ENCODE assay signal across 24 mouse cellular contexts in the genomic region with DNA sequence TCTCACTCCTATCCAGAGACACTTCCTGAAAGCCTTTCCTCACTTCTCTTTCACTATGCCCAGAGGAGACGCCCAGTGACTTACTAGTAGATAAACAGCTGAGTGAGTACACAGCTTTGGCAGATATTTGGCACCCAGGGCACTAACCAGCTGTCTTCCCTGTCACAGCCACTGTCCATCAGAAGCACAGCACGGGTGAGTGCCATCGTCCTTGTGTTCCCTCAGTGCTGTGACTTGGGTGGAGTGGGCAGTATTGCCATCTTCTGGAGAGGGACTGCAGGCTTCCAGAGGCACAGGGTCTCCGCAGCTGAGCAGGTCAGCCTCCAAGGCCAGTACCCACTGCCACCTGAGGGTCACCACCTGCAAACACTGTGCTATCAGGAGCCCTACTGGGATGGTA.
DNase-seq lines count a peak whose midpoint lies in the region; ATAC-seq and TF ChIP-seq lines count a peak whose summit lies in the region.
"Had no signal": no experiment of that assay in that cellular context is flagged by ENCODE, and none has a peak within 500 bp of the region (broad histone marks: within the 10 kb centered on the region; RNA-seq: fewer than 3 reads in every experiment).

No protein-coding gene starts in this region.

- no peaks in the 10 kb centered on the region for H3K36me3 ChIP-seq in forebrain, postnatal 0 days (ENCODE audit: insufficient read depth)
- no peaks in the 10 kb centered on the region for H3K36me3 ChIP-seq in forebrain, embryonic 10.5 days (replicated peaks)
- H3K36me3 ChIP-seq in midbrain, postnatal 0 days (ENCODE audit: insufficient read depth, low read length): no peaks in the 10 kb centered on the region
- H3K36me3 ChIP-seq in midbrain, embryonic 13.5 days: no peaks in the 10 kb centered on the region
- H3K36me3 ChIP-seq in E14TG2a.4 (ENCODE audit: insufficient read depth, low read length): peaks cover 10% of the 10 kb centered on the region; the same call in 1 of the 2 replicates
- H3K36me3 ChIP-seq: embryonic facial prominence, embryonic 12.5 days; embryonic facial prominence, embryonic 15.5 days; forebrain, embryonic 12.5 days; forebrain, embryonic 15.5 days; heart, embryonic 10.5 days; heart, embryonic 13.5 days; hindbrain, embryonic 15.5 days had no signal

- H3K4me1 ChIP-seq in forebrain, postnatal 0 days (ENCODE audit: insufficient read depth): peaks cover 6% of the 10 kb centered on the region
- H3K4me1 ChIP-seq in forebrain, embryonic 10.5 days: peaks cover 41% of the 10 kb centered on the region
- H3K4me1 ChIP-seq in midbrain, postnatal 0 days (ENCODE audit: insufficient read depth, low read length): 0 out of 2 replicates have a peak, but pooled peaks cover 4% of the 10 kb centered on the region
- peaks cover 16% of the 10 kb centered on the region for H3K4me1 ChIP-seq in midbrain, embryonic 13.5 days (replicated peaks)
- H3K4me1 ChIP-seq in E14TG2a.4 (replicated peaks; ENCODE audit: low read depth, low read length): peaks cover 94% of the 10 kb centered on the region
- peaks cover 77% of the 10 kb centered on the region for H3K4me1 ChIP-seq in olfactory bulb, adult 2 months (ENCODE audit: control insufficient read depth, insufficient read depth, low read length)
- H3K4me1 ChIP-seq: embryonic facial prominence, embryonic 12.5 days; embryonic facial prominence, embryonic 15.5 days had no signal

- H3K9me3 ChIP-seq in forebrain, postnatal 0 days (ENCODE audit: low read length): no peaks in the 10 kb centered on the region
- no peaks in the 10 kb centered on the region for H3K9me3 ChIP-seq in forebrain, embryonic 10.5 days
- no peaks in the 10 kb centered on the region for H3K9me3 ChIP-seq in midbrain, postnatal 0 days (ENCODE audit: low read length)
- no peaks in the 10 kb centered on the region for H3K9me3 ChIP-seq in midbrain, embryonic 13.5 days
- no peaks in the 10 kb centered on the region for H3K9me3 ChIP-seq in E14TG2a.4 (ENCODE audit: low read length)
- H3K9me3 ChIP-seq: embryonic facial prominence, embryonic 12.5 days; embryonic facial prominence, embryonic 15.5 days; forebrain, embryonic 12.5 days; forebrain, embryonic 15.5 days; heart, embryonic 10.5 days; heart, embryonic 13.5 days; hindbrain, embryonic 15.5 days had no signal

- TF ChIP-seq POLR2A in olfactory bulb, adult 2 months (IDR thresholded peaks at IDR 0.05; ENCODE audit: insufficient read depth, low read depth, low read length): no peak

- DNase-seq in forebrain, postnatal 0 days: no peak
- no peak for DNase-seq in forebrain, embryonic 10.5 days (ENCODE audit: extremely low spot score, low spot score)
- peak; percentile 66 for DNase-seq in midbrain, postnatal 0 days (ENCODE audit: low spot score)
- DNase-seq in lung, postnatal 25 days (ENCODE audit: low spot score): no peak
- DNase-seq: adrenal gland, adult 2 months; adrenal gland, postnatal 14 days; B cell, adult 2 months; cerebellum, adult 11-12 months; cerebellum, adult 8-10 months; gastrocnemius, postnatal 10 days; gastrocnemius, postnatal 36 days; heart, adult 2 months; heart, postnatal 14 days; heart, postnatal 4 days had no signal

- WGBS in forebrain, postnatal 0 days: 78% methylated on average over 4 of the region's 4 CpGs
- 81% methylated on average over 4 of the region's 4 CpGs for WGBS in forebrain, embryonic 10.5 days
- WGBS in midbrain, postnatal 0 days: 77% methylated on average over 4 of the region's 4 CpGs
- 86% methylated on average over 4 of the region's 4 CpGs for WGBS in midbrain, embryonic 13.5 days
- 68% methylated on average over 4 of the region's 4 CpGs for WGBS in olfactory bulb, adult 2 months

- H3K4me2 ChIP-seq in forebrain, postnatal 0 days (ENCODE audit: low read depth): no peak overlapping the region
- H3K4me2 ChIP-seq in midbrain, postnatal 0 days (ENCODE audit: low read depth, low read length, poor library complexity, severe bottlenecking): no peak overlapping the region
- no peak overlapping the region for H3K4me2 ChIP-seq in midbrain, embryonic 13.5 days (replicated peaks)
- H3K4me2 ChIP-seq: embryonic facial prominence, embryonic 12.5 days; embryonic facial prominence, embryonic 15.5 days; forebrain, embryonic 12.5 days; forebrain, embryonic 15.5 days; heart, embryonic 13.5 days; hindbrain, embryonic 15.5 days had no signal

- 0 out of 2 replicates have a peak, but pooled peaks have one; percentile 6 for TF ChIP-seq CTCF in forebrain, postnatal 0 days (IDR thresholded peaks at IDR 0.05; ENCODE audit: low read depth)
- peak; percentile 16; the same call in 1 of the 2 replicates for TF ChIP-seq CTCF in midbrain, postnatal 0 days (IDR thresholded peaks at IDR 0.05)
- TF ChIP-seq CTCF in E14TG2a.4 (conservative IDR thresholded peaks at IDR 0.05; ENCODE audit: low read length): no peak
- TF ChIP-seq CTCF in olfactory bulb, adult 2 months (IDR thresholded peaks at IDR 0.05; ENCODE audit: insufficient read depth, low read depth, low read length): no peak

- H3K27me3 ChIP-seq in forebrain, postnatal 0 days (ENCODE audit: insufficient read depth, low read length): no peaks in the 10 kb centered on the region
- peaks cover 13% of the 10 kb centered on the region for H3K27me3 ChIP-seq in forebrain, embryonic 10.5 days (ENCODE audit: poor library complexity, severe bottlenecking)
- no peaks in the 10 kb centered on the region for H3K27me3 ChIP-seq in midbrain, postnatal 0 days (ENCODE audit: insufficient read depth, low read length)
- H3K27me3 ChIP-seq in midbrain, embryonic 13.5 days: 0 out of 2 replicates have a peak, but pooled peaks cover 8% of the 10 kb centered on the region
- peaks cover 4% of the 10 kb centered on the region; the same call in 1 of the 2 replicates for H3K27me3 ChIP-seq in E14TG2a.4 (ENCODE audit: insufficient read depth, low read length)
- H3K27me3 ChIP-seq: embryonic facial prominence, embryonic 15.5 days; forebrain, embryonic 15.5 days; hindbrain, embryonic 15.5 days had no signal

- no peak overlapping the region for H3K9ac ChIP-seq in forebrain, postnatal 0 days
- H3K9ac ChIP-seq in midbrain, postnatal 0 days (replicated peaks; ENCODE audit: low read length, poor library complexity, severe bottlenecking): no peak overlapping the region
- no peak overlapping the region for H3K9ac ChIP-seq in midbrain, embryonic 13.5 days (replicated peaks)
- H3K9ac ChIP-seq: embryonic facial prominence, embryonic 12.5 days; embryonic facial prominence, embryonic 15.5 days; forebrain, embryonic 12.5 days; forebrain, embryonic 15.5 days; heart, embryonic 13.5 days; hindbrain, embryonic 15.5 days had no signal

- ATAC-seq in forebrain, postnatal 0 days: no peak
- ATAC-seq in midbrain, postnatal 0 days (ENCODE audit: low FRiP score): no peak
- no peak for ATAC-seq in midbrain, embryonic 13.5 days
- ATAC-seq: forebrain, embryonic 15.5 days had no signal

- no peak overlapping the region for H3K4me3 ChIP-seq in forebrain, postnatal 0 days (ENCODE audit: low read depth, low read length)
- H3K4me3 ChIP-seq in forebrain, embryonic 10.5 days: no peak overlapping the region
- H3K4me3 ChIP-seq in midbrain, postnatal 0 days (ENCODE audit: low read depth, low read length): no peak overlapping the region
- H3K4me3 ChIP-seq in midbrain, embryonic 13.5 days (replicated peaks): no peak overlapping the region
- peak overlapping the region; percentile 32; the same call in 1 of the 2 replicates for H3K4me3 ChIP-seq in E14TG2a.4 (replicated peaks; ENCODE audit: low read length)
- H3K4me3 ChIP-seq in olfactory bulb, adult 2 months (ENCODE audit: insufficient read depth, low read depth, low read length): no peak overlapping the region
- H3K4me3 ChIP-seq: embryonic facial prominence, embryonic 12.5 days; embryonic facial prominence, embryonic 15.5 days; forebrain, embryonic 12.5 days; forebrain, embryonic 15.5 days; heart, adult 2 months; heart, embryonic 10.5 days; heart, embryonic 13.5 days; hindbrain, embryonic 15.5 days had no signal

- H3K27ac ChIP-seq in forebrain, postnatal 0 days (ENCODE audit: low read depth, low read length): no peak overlapping the region
- H3K27ac ChIP-seq in forebrain, embryonic 10.5 days: no peak overlapping the region
- no peak overlapping the region for H3K27ac ChIP-seq in midbrain, postnatal 0 days (ENCODE audit: low read depth, low read length)
- H3K27ac ChIP-seq in midbrain, embryonic 13.5 days: no peak overlapping the region
- peak overlapping the region; percentile 23; the same call in 1 of the 2 replicates for H3K27ac ChIP-seq in olfactory bulb, adult 2 months (ENCODE audit: insufficient read depth, low read depth, low read length)
- H3K27ac ChIP-seq: embryonic facial prominence, embryonic 12.5 days; embryonic facial prominence, embryonic 15.5 days; forebrain, embryonic 12.5 days; forebrain, embryonic 15.5 days; heart, adult 2 months; heart, embryonic 10.5 days; heart, embryonic 13.5 days; hindbrain, embryonic 15.5 days had no signal

Comparison
In these comparisons a context has a peak if more than half of its experiments do, and no peak if none do; other contexts are left out.
1. CTCF ChIP-seq: peak in forebrain, postnatal 0 days (single experiment) and midbrain, postnatal 0 days (single experiment); none in E14TG2a.4 (single experiment) and olfactory bulb, adult 2 months (single experiment).